Mouse (Mus musculus): ENCODE results near the gene Lrrc4. TPM values are rescaled to one million over a fixed set of nuclear protein-coding genes. Genes with fewer than 3 reads are reported as not detected.

Gene Lrrc4
- polyA plus RNA-seq, 1 experiment = 0.53 TPM

GRCm38 (mm10) chr6:28705384-28706107 is 126.0 kb downstream of the Lrrc4 start:
- Histone ChIP-seq H3K27me3 (ENCODE audit: control insufficient read depth, insufficient read depth, low read length) (no peaks in the 10 kb centered on the region), H3K4me1 (ENCODE audit: control insufficient read depth, insufficient read depth, insufficient read length) (no peaks in the 10 kb centered on the region), H3K27ac (ENCODE audit: insufficient read depth, low read length) (no peak overlapping the region), H3K4me3 (ENCODE audit: extremely low read depth, insufficient read depth, insufficient read length) (no peak overlapping the region), H3K36me3 (ENCODE audit: control insufficient read depth, insufficient read depth, low read length) (peaks cover 2% of the 10 kb centered on the region; the same call in 1 of the 2 replicates)
- 86% methylated on average over 6 of the region's 6 CpGs for WGBS
- DNase-seq (ENCODE audit: low read depth in 1 of 2, low spot score in 2 of 2) = no peak
- TF ChIP-seq CTCF (IDR thresholded peaks at IDR 0.05; ENCODE audit: extremely low read depth, insufficient read depth, insufficient read length, insufficient replicate concordance) (no peak), POLR2A (IDR thresholded peaks at IDR 0.05; ENCODE audit: low read depth, low read length) (no peak)

DNA sequence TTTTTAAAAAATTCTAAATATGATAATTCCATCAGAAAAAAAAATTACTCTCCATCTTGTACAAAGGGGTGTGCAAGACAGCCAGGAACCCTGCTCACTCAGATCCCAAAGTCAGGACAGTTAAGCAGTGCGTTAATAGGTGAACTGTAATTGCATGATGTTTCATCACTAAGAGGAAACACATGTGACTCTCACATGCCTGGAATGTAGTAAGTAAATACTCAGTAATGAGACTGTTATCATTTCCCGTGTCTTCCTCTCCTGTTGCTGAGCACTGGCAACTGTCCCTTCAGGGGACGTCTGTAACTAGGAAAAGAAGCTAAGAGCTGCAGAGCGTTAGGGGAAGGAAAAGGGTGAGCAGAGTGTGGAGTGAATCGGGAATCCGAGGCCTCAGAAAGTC is 126.9 kb downstream of the Lrrc4 start:
- no peak for DNase-seq (ENCODE audit: low read depth in 1 of 2, low spot score in 2 of 2)
- H3K27ac ChIP-seq (ENCODE audit: insufficient read depth, low read length) = no peak overlapping the region
- no peaks in the 10 kb centered on the region for H3K4me1 ChIP-seq (ENCODE audit: control insufficient read depth, insufficient read depth, insufficient read length)
- no peak overlapping the region for H3K4me3 ChIP-seq (ENCODE audit: extremely low read depth, insufficient read depth, insufficient read length)
- no peak for TF ChIP-seq POLR2A (IDR thresholded peaks at IDR 0.05; ENCODE audit: low read depth, low read length)
- peaks cover 2% of the 10 kb centered on the region; the same call in 1 of the 2 replicates for H3K36me3 ChIP-seq (ENCODE audit: control insufficient read depth, insufficient read depth, low read length)
- H3K27me3 ChIP-seq (ENCODE audit: control insufficient read depth, insufficient read depth, low read length) = no peaks in the 10 kb centered on the region
- WGBS = 88% methylated on average over 6 of the region's 6 CpGs

- Histone ChIP-seq H3K4me3 (ENCODE audit: extremely low read depth, insufficient read depth, insufficient read length) (no peak overlapping the region), H3K36me3 (ENCODE audit: control insufficient read depth, insufficient read depth, low read length) (no peaks in the 10 kb centered on the region), H3K4me1 (ENCODE audit: control insufficient read depth, insufficient read depth, insufficient read length) (no peaks in the 10 kb centered on the region), H3K27me3 (ENCODE audit: control insufficient read depth, insufficient read depth, low read length) (no peaks in the 10 kb centered on the region), H3K27ac (ENCODE audit: insufficient read depth, low read length) (no peak overlapping the region)
- TF ChIP-seq CTCF (IDR thresholded peaks at IDR 0.05; ENCODE audit: extremely low read depth, insufficient read depth, insufficient read length, insufficient replicate concordance) (no peak), POLR2A (IDR thresholded peaks at IDR 0.05; ENCODE audit: low read depth, low read length) (no peak)
- no peak for DNase-seq (ENCODE audit: low read depth in 1 of 2, low spot score in 2 of 2)
- WGBS = 93% methylated on average over 3 of the region's 3 CpGs
Measured at GRCm38 (mm10) chr6:28697214-28697613, 134.3 kb downstream of the Lrrc4 start.

DNA sequence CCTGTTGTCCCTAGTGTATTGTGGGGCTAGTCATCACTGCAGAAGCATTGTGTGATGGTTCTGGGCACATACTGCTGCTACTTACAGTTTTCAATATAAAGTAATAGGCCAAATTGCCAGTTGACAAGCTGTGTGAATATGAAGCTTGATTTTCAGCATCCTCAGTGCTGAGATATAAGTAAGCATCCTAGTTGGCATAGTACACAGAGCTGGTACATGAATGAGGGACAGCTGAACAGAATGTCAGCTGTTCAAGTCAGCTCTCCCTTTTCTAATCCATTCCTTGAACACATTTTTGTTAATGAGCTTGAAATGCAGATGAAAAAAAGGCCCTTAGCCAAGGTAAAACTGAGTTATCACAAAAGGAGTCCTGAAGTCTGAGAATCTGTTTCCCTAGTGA is 138.9 kb downstream of the Lrrc4 start:
- TF ChIP-seq POLR2A (IDR thresholded peaks at IDR 0.05; ENCODE audit: low read depth, low read length) = no peak
- TF ChIP-seq CTCF (IDR thresholded peaks at IDR 0.05; ENCODE audit: extremely low read depth, insufficient read depth, insufficient read length, insufficient replicate concordance) = no peak
- Histone ChIP-seq H3K4me1 (ENCODE audit: control insufficient read depth, insufficient read depth, insufficient read length) (no peaks in the 10 kb centered on the region), H3K4me3 (ENCODE audit: extremely low read depth, insufficient read depth, insufficient read length) (no peak overlapping the region), H3K36me3 (ENCODE audit: control insufficient read depth, insufficient read depth, low read length) (no peaks in the 10 kb centered on the region), H3K27ac (ENCODE audit: insufficient read depth, low read length) (no peak overlapping the region), H3K27me3 (ENCODE audit: control insufficient read depth, insufficient read depth, low read length) (no peaks in the 10 kb centered on the region)
- DNase-seq (ENCODE audit: low read depth in 1 of 2, low spot score in 2 of 2) = no peak

- H3K27me3 ChIP-seq (ENCODE audit: control insufficient read depth, insufficient read depth, low read length) = no peaks in the 10 kb centered on the region
- no peaks in the 10 kb centered on the region for H3K4me1 ChIP-seq (ENCODE audit: control insufficient read depth, insufficient read depth, insufficient read length)
- H3K4me3 ChIP-seq (ENCODE audit: extremely low read depth, insufficient read depth, insufficient read length) = no peak overlapping the region
- TF ChIP-seq POLR2A (IDR thresholded peaks at IDR 0.05; ENCODE audit: low read depth, low read length) = no peak
- no peak for TF ChIP-seq CTCF (IDR thresholded peaks at IDR 0.05; ENCODE audit: extremely low read depth, insufficient read depth, insufficient read length, insufficient replicate concordance)
- no peak for DNase-seq (ENCODE audit: low read depth in 1 of 2, low spot score in 2 of 2)
- no peaks in the 10 kb centered on the region for H3K36me3 ChIP-seq (ENCODE audit: control insufficient read depth, insufficient read depth, low read length)
- H3K27ac ChIP-seq (ENCODE audit: insufficient read depth, low read length) = no peak overlapping the region
- WGBS = 85% methylated on average over 5 of the region's 5 CpGs
Measured at GRCm38 (mm10) chr6:28687776-28688175, 143.8 kb downstream of the Lrrc4 start.

DNA sequence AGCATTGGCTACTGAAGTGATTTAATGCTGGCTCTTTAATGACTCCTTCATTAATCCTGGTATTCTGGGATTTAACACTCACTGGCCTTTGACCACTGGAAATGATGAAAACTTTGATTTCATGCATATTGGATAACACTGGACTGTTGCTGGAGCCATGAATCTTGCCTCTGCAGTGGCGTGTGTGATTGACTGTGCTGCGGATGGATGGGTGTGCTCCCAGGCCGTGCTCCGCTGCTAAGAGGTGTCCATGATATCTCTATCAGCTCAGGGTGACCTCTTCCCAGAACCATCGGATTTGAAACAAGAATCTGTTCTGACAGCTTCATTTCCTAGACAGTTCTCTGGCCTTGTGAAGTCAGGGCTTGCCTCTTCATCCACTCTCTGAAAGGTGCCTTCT is 145.8 kb downstream of the Lrrc4 start:
- no peak for TF ChIP-seq POLR2A (IDR thresholded peaks at IDR 0.05; ENCODE audit: low read depth, low read length)
- TF ChIP-seq CTCF (IDR thresholded peaks at IDR 0.05; ENCODE audit: extremely low read depth, insufficient read depth, insufficient read length, insufficient replicate concordance) = no peak
- WGBS = 99% methylated on average over 5 of the region's 5 CpGs

GRCm38 (mm10) chr6:28685052-28685451 is 146.5 kb downstream of the Lrrc4 start:
- DNase-seq (ENCODE audit: low read depth in 1 of 2, low spot score in 2 of 2) = no peak
- no peaks in the 10 kb centered on the region for H3K4me1 ChIP-seq (ENCODE audit: control insufficient read depth, insufficient read depth, insufficient read length)
- no peak overlapping the region for H3K4me3 ChIP-seq (ENCODE audit: extremely low read depth, insufficient read depth, insufficient read length)
- TF ChIP-seq CTCF (IDR thresholded peaks at IDR 0.05; ENCODE audit: extremely low read depth, insufficient read depth, insufficient read length, insufficient replicate concordance) = no peak
- TF ChIP-seq POLR2A (IDR thresholded peaks at IDR 0.05; ENCODE audit: low read depth, low read length) = no peak
- H3K27ac ChIP-seq (ENCODE audit: insufficient read depth, low read length) = no peak overlapping the region
- no peaks in the 10 kb centered on the region for H3K27me3 ChIP-seq (ENCODE audit: control insufficient read depth, insufficient read depth, low read length)
- H3K36me3 ChIP-seq (ENCODE audit: control insufficient read depth, insufficient read depth, low read length) = no peaks in the 10 kb centered on the region
- 82% methylated on average over 3 of the region's 3 CpGs for WGBS

More for the DNA sequence above, 145.8 kb downstream of the Lrrc4 start:
- H3K4me1 ChIP-seq (ENCODE audit: control insufficient read depth, insufficient read depth, insufficient read length) = no peaks in the 10 kb centered on the region
- no peak overlapping the region for H3K4me3 ChIP-seq (ENCODE audit: extremely low read depth, insufficient read depth, insufficient read length)
- no peaks in the 10 kb centered on the region for H3K27me3 ChIP-seq (ENCODE audit: control insufficient read depth, insufficient read depth, low read length)
- H3K27ac ChIP-seq (ENCODE audit: insufficient read depth, low read length) = no peak overlapping the region
- H3K36me3 ChIP-seq (ENCODE audit: control insufficient read depth, insufficient read depth, low read length) = no peaks in the 10 kb centered on the region
- no peak for DNase-seq (ENCODE audit: low read depth in 1 of 2, low spot score in 2 of 2)
